Mouse (Mus musculus) lung, postnatal 25 days (tissue): ENCODE data around the gene E2f6.

Experiments
- DNase-seq: peaks from one replicate; pipeline ENCODE4 v3.0.0; 2022; ENCODE audit warnings: low spot score

Gene E2f6

GRCm38 (mm10) chr12:16810525-16811431 lies at the start of gene E2f6:
Gene E2f6 (plus strand): TSS chr12:16810963.
- DNase-seq: peak; percentile 74

DNA sequence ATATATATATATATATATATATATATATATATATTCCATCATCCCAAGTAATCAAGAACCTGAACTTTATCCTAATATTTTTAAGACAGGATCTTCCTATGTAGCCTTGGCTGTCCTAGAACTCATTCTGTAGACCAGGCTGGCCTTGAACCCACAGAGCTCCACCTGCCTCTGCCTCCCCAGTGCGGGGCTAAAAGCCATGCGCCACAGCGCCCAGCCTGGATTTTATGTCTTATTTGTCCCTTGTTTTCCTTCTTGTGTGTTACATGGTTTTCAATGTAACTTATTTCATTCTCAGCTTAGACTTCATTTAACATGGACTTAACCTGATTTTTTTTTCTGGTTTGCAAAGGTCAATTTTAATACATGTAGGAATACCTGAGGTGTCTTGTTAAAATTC lies 49.3 kb upstream of the E2f6 start:
- DNase-seq: no peak

DNA sequence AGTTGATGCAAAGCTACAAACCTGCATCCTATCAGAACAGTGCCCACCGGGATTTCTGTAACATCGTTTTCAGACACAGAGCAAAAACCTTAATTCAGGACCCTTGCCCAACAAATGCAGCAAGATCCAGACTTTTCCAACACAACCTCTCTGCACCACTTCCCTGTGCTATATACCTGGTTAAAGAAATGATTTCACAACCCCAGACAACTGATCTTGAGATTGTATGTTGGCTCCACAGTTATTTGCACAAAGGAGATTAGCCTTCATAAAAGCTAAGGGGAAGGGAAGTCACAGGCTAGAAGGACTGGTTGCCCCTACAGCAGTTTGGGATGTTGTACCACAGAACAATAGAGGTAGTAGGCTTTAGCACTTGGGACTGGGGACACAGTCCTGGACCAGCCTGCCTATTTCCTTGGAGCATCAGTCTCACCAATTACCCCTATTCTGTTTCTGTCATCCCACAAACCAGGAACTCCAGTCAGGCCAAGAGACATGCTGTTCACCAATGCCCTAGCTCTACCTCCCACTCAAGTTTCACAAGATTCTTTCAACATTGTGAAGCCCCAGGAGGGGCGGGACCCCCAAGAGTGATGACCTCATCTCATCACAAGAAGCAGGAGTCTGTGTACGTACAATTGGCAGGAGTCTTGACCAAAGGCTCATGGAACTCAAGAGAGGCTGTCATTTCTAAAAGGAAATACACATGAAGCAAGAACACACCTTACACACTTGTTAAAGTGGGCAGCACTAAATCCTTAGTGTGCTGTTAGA lies 46.9 kb upstream of the E2f6 start:
- DNase-seq: no peak

- DNase-seq: no peak
Measured at GRCm38 (mm10) chr12:16764776-16765445, 45.9 kb upstream of the E2f6 start.

DNA sequence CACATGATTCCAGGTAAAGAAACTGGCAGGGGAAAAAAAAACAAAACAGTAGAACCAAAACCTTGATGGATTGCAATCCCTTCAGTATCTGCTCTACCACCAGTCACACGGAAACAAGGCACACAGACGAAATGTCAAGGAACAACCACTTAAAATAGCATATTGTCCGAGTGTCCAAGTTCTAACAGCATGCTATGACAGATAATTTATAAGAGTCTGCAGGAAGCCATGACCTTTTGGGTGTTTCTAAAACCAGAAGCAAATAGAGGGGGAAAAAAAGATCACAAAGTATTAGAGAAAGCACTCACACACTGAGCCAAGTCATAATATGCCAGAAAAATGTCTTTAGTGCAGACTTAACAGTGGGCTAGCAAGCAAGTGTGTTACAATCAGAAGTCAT lies 42.5 kb upstream of the E2f6 start:
- DNase-seq: no peak

DNA sequence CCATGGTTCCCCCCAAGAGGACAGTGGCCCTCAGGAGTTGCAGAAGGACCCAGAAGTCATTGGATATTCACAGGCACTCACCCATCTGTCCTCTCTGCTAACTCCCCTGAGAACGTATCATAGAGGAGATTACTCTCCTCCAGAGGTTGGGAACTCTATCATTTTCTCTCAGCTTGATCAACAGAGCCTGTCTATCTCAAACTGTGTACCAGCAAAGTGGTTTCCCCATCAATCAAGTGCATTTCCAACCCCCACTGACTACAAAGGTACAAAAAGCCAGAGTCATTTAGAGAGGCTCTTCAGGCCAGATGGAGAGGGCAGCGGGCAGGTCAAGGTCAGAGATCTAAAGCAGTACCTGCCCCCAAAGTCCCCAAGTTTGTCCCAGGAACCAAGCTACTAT lies 42.1 kb upstream of the E2f6 start:
- no peak for DNase-seq

DNA sequence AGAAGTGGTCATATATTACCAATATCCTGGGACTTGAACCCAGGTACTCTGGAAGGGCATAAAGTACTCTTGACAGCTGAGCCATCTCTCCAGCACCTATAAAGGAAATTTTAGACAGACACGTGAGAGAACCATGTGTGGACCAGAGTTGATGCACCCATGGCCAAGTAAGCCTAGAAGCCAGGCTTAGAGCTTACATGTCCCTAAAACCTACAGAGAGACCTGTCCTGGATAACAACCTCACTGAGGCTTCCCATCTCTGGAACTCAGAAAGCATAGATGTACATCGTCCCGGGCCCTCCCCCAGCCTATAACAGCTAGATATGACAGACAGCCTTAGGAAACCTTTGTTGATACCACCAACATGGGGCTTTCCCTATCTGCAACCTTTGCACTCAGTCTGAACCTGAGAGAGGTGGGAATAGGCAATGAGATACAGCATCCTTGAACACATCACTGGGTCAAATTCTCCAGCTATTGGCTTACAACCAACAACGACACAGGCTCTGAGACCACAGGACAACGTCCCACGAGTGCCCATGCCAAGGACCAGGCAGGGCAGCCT lies 41.1 kb upstream of the E2f6 start:
- DNase-seq: no peak

- DNase-seq: no peak
Measured at GRCm38 (mm10) chr12:16774605-16775004, 36.2 kb upstream of the E2f6 start.

DNA sequence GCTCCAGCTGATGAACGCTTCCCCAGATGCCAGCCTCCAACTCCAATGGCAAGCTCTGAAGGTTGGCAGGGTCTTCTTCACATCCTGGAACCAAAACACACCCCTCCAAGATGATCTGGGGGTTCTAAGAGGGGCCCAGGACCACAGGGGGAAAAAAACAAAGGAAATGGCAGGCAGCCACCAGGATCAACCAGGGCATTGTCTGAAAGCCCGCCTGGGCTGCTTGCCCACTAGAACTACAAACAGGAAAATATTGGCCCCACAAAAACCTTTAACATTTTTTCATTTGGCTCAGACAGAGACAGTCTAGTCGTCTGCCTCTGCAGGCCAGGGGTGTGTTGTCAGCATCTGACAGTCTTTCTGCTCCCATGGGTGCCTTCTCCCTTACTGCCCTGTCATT lies 35.4 kb upstream of the E2f6 start:
- peak; percentile 18 for DNase-seq

DNA sequence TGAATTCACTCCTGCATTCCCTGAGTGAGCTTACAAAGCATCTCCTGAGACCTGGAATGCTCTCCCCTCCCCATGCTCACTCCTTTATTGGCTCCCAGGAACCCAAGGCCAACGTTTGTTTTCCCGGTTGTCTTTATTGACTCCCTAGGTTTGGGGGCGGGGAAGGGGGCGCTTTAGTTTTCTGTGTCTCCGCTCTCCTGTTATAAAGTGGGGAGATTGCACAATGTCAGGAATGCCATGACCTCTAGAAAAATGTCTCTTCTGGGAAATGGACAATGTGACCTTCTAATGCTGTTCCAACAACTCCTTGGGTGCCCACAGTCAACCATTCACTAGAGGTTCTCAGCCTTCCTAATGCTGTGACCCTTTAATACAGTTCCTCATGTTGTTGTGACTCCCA lies 32.2 kb upstream of the E2f6 start:
- DNase-seq: no peak

GRCm38 (mm10) chr12:16779165-16779564 lies 31.6 kb upstream of the E2f6 start:
- DNase-seq: no peak

- DNase-seq: no peak
Measured at GRCm38 (mm10) chr12:16780320-16780719, 30.4 kb upstream of the E2f6 start.

- no peak for DNase-seq
Measured at GRCm38 (mm10) chr12:16781034-16781746, 29.6 kb upstream of the E2f6 start.

GRCm38 (mm10) chr12:16788600-16788999 lies 22.2 kb upstream of the E2f6 start:
- DNase-seq: no peak

- DNase-seq: no peak
Measured at GRCm38 (mm10) chr12:16789199-16789598, 21.6 kb upstream of the E2f6 start.

- no peak for DNase-seq
Measured at GRCm38 (mm10) chr12:16789756-16790155, 21.0 kb upstream of the E2f6 start.

DNA sequence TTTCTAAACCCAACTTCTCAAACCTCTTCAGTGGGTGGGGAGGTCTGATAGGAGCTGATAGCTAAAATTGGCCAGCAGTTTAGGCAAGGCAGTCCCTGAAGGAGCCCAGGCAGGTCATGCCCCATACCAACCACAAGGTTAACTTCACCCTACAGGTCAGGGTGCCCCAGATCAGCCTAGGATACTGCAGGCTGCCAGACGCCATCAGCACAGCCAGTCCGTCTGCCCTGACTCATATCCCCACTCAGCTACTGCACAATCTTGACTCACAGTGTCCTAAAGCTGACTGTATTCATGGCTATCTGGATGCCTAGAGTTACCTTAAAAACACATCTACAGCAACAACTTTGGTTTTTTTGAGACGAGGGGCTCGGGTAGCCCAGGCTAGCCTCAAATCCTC lies 20.3 kb upstream of the E2f6 start:
- DNase-seq: no peak

GRCm38 (mm10) chr12:16793371-16793770 lies 17.4 kb upstream of the E2f6 start:
- no peak for DNase-seq

GRCm38 (mm10) chr12:16795781-16796180 lies 15.0 kb upstream of the E2f6 start:
- DNase-seq: no peak

- no peak for DNase-seq
Measured at GRCm38 (mm10) chr12:16798894-16799293, 11.9 kb upstream of the E2f6 start.

- no peak for DNase-seq
Measured at GRCm38 (mm10) chr12:16799928-16800258, 10.9 kb upstream of the E2f6 start.
